Mouse (Mus musculus): ENCODE measurements around the gene Mta3.

The Mta3 gene

GRCm38 (mm10) chr17:83810285-83810684 lies 104.3 kb downstream of the Mta3 start:
- no peak for DNase-seq (ENCODE audit: low spot score)

GRCm38 (mm10) chr17:83812200-83812944 lies 106.4 kb downstream of the Mta3 start:
- no peak for DNase-seq (ENCODE audit: low spot score)

- DNase-seq (ENCODE audit: low spot score) = no peak
These were observed 107.1 kb downstream of the Mta3 start for GRCm38 (mm10) chr17:83813050-83813449.

GRCm38 (mm10) chr17:83816996-83817395 lies 111.0 kb downstream of the Mta3 start:
- DNase-seq (ENCODE audit: low spot score) = no peak

GRCm38 (mm10) chr17:83819503-83819902 lies 113.5 kb downstream of the Mta3 start:
- DNase-seq (ENCODE audit: low spot score) = no peak

- DNase-seq (ENCODE audit: low spot score) = no peak
These were observed 114.7 kb downstream of the Mta3 start for GRCm38 (mm10) chr17:83820701-83821100.

GRCm38 (mm10) chr17:83821876-83822275 lies 115.9 kb downstream of the Mta3 start:
- peak; percentile 40 for DNase-seq (ENCODE audit: low spot score)

- peak; percentile 57 for DNase-seq (ENCODE audit: low spot score)
These were observed 117.9 kb downstream of the Mta3 start for GRCm38 (mm10) chr17:83823835-83824234.

GRCm38 (mm10) chr17:83829356-83829755 lies 123.4 kb downstream of the Mta3 start:
- no peak for DNase-seq (ENCODE audit: low spot score)

GRCm38 (mm10) chr17:83830616-83831292 lies 124.8 kb downstream of the Mta3 start:
- DNase-seq (ENCODE audit: low spot score) = peak; percentile 16

- DNase-seq (ENCODE audit: low spot score) = no peak
These were observed 128.2 kb downstream of the Mta3 start for GRCm38 (mm10) chr17:83834120-83834519.

GRCm38 (mm10) chr17:83836048-83836447 lies 130.1 kb downstream of the Mta3 start:
- DNase-seq (ENCODE audit: low spot score) = no peak

GRCm38 (mm10) chr17:83837659-83838190 lies 131.8 kb downstream of the Mta3 start:
- DNase-seq (ENCODE audit: low spot score) = no peak

GRCm38 (mm10) chr17:83839132-83839531 lies 133.2 kb downstream of the Mta3 start:
- no peak for DNase-seq (ENCODE audit: low spot score)

GRCm38 (mm10) chr17:83841011-83841410 lies 135.0 kb downstream of the Mta3 start:
- DNase-seq (ENCODE audit: low spot score) = no peak

- DNase-seq (ENCODE audit: low spot score) = no peak
These were observed 137.8 kb downstream of the Mta3 start for GRCm38 (mm10) chr17:83843780-83844179.

- DNase-seq (ENCODE audit: low spot score) = no peak
These were observed 139.6 kb downstream of the Mta3 start for GRCm38 (mm10) chr17:83845538-83845937.

GRCm38 (mm10) chr17:83846301-83847021 lies 140.5 kb downstream of the Mta3 start:
- DNase-seq (ENCODE audit: low spot score) = peak; percentile 49

GRCm38 (mm10) chr17:83847100-83847499 lies 141.1 kb downstream of the Mta3 start:
- no peak for DNase-seq (ENCODE audit: low spot score)

GRCm38 (mm10) chr17:83847815-83848214 lies 141.9 kb downstream of the Mta3 start, which contains the start of gene Haao:
Gene Haao, minus strand, starts transcription at chr17:83847963.
- DNase-seq (ENCODE audit: low spot score) = peak; percentile 62

GRCm38 (mm10) chr17:83848482-83848881 lies 142.5 kb downstream of the Mta3 start:
- peak; percentile 37 for DNase-seq (ENCODE audit: low spot score)

GRCm38 (mm10) chr17:83849081-83849675 lies 143.2 kb downstream of the Mta3 start:
- DNase-seq (ENCODE audit: low spot score) = no peak

All from T-cell, adult 2 months (primary cell).